ENCODE assay signal across 11 mouse cellular contexts in genomic region chr2:70150399-70151035, GRCm38 (mm10).
DNase-seq lines count a peak whose midpoint lies in the region; ATAC-seq and TF ChIP-seq lines count a peak whose summit lies in the region.
"Had no signal": no experiment of that assay in that cellular context is flagged by ENCODE, and none has a peak within 500 bp of the region (broad histone marks: within the 10 kb centered on the region; RNA-seq: fewer than 3 reads in every experiment).

No protein-coding gene starts in this region.

- H3K9me3 ChIP-seq in forebrain, embryonic 15.5 days = no peaks in the 10 kb centered on the region
- H3K9me3 ChIP-seq: G1E had no signal

- no peak overlapping the region for H3K9ac ChIP-seq in forebrain, embryonic 15.5 days (replicated peaks)
- no peak overlapping the region for H3K9ac ChIP-seq in heart, adult 2 months (ENCODE audit: low read depth, low read length)

- peak overlapping the region; percentile 77 for H3K27ac ChIP-seq in forebrain, embryonic 15.5 days (replicated peaks)
- peak overlapping the region; percentile 99 for H3K27ac ChIP-seq in olfactory bulb, adult 2 months (ENCODE audit: insufficient read depth, low read depth, low read length)
- H3K27ac ChIP-seq in heart, adult 2 months = no peak overlapping the region

- no peak overlapping the region for H3K4me3 ChIP-seq in forebrain, embryonic 15.5 days
- H3K4me3 ChIP-seq in olfactory bulb, adult 2 months (ENCODE audit: insufficient read depth, low read depth, low read length) = no peak overlapping the region
- H3K4me3 ChIP-seq in heart, adult 2 months = no peak overlapping the region

- peak; percentile 88 for ATAC-seq in frontal cortex, adult (ENCODE audit: low TSS enrichment)
- ATAC-seq in forebrain, embryonic 15.5 days (replicated peaks) = peak; percentile 81
- ATAC-seq: inflammation-experienced regulatory T-cells, adult 6 months had no signal

- intact Hi-C loops in left cerebral cortex, postnatal 36 days (cut with DNase I) = loop anchor here (2.0 kb wide), 1 partner anchor 20 kb away; no protein-coding TSS in a partner anchor
- intact Hi-C loops in heart, adult 2 months (cut with DNase I) = no loop called here

- WGBS in forebrain, embryonic 15.5 days = 62% methylated on average over 6 of the region's 6 CpGs
- 36% methylated on average over 6 of the region's 6 CpGs for WGBS in olfactory bulb, adult 2 months
- 70% methylated on average over 6 of the region's 6 CpGs for WGBS in heart, adult 2 months

- TF ChIP-seq EP300 in heart, adult 2 months (IDR thresholded peaks at IDR 0.05; ENCODE audit: insufficient read depth, low read depth, low read length) = no peak

- peaks cover 11% of the 10 kb centered on the region; the same call in 1 of the 2 replicates for H3K4me1 ChIP-seq in forebrain, embryonic 15.5 days
- peaks cover 17% of the 10 kb centered on the region for H3K4me1 ChIP-seq in olfactory bulb, adult 2 months (ENCODE audit: control insufficient read depth, insufficient read depth, low read length)
- H3K4me1 ChIP-seq in heart, adult 2 months (ENCODE audit: control insufficient read depth, insufficient read depth, low read length) = no peaks in the 10 kb centered on the region

- no peak for TF ChIP-seq CTCF in olfactory bulb, adult 2 months (IDR thresholded peaks at IDR 0.05; ENCODE audit: insufficient read depth, low read depth, low read length)
- TF ChIP-seq CTCF in heart, adult 2 months (IDR thresholded peaks at IDR 0.05) = no peak

- H3K79me2 ChIP-seq in heart, adult 2 months (replicated peaks; ENCODE audit: control insufficient read depth, insufficient read depth, low read length) = no peaks in the 10 kb centered on the region

- H3K36me3 ChIP-seq in forebrain, embryonic 15.5 days = no peaks in the 10 kb centered on the region
- H3K36me3 ChIP-seq in heart, adult 2 months (ENCODE audit: control insufficient read depth, insufficient read depth, low read length) = no peaks in the 10 kb centered on the region
- H3K36me3 ChIP-seq: G1E had no signal

- no peaks in the 10 kb centered on the region for H3K27me3 ChIP-seq in forebrain, embryonic 15.5 days
- H3K27me3 ChIP-seq in heart, adult 2 months (ENCODE audit: control insufficient read depth, insufficient read depth, low read length) = no peaks in the 10 kb centered on the region

- no peak overlapping the region for H3K4me2 ChIP-seq in forebrain, embryonic 15.5 days (replicated peaks)

- TF ChIP-seq POLR2A in olfactory bulb, adult 2 months (IDR thresholded peaks at IDR 0.05; ENCODE audit: insufficient read depth, low read depth, low read length) = no peak
- no peak for TF ChIP-seq POLR2A in heart, adult 2 months (IDR thresholded peaks at IDR 0.05; ENCODE audit: insufficient read depth, low read depth, low read length)

- DNase-seq in frontal cortex, postnatal 10 days (ENCODE audit: low spot score in 2 of 2) = no peak
- DNase-seq in left cerebral cortex, adult 9 months (ENCODE audit: low spot score in 2 of 2) = peak; percentile 56 to 81
- DNase-seq in left cerebral cortex, postnatal 36 days (ENCODE audit: low spot score in 2 of 2) = no peak
- DNase-seq in heart, adult 2 months = no peak
- DNase-seq in heart, adult 8-10 months (ENCODE audit: low spot score) = no peak
- DNase-seq: cerebellum, adult 9-10 months had no signal

Comparison
In these comparisons a context has a peak if more than half of its experiments do, and no peak if none do; other contexts are left out.
1. DNase-seq: peak in left cerebral cortex, adult 9 months (2 of 2); none in frontal cortex, postnatal 10 days (0 of 2), left cerebral cortex, postnatal 36 days (0 of 2), heart, adult 2 months (0 of 2) and heart, adult 8-10 months (single experiment).